Mouse (Mus musculus): Measurements from ENCODE around the gene Havcr2.
"Not testable (repeated sequence)": the region's sequence is repeated elsewhere in the genome, so short reads cannot be mapped to it uniquely, and the experiment has no call there.

GRCm38 (mm10) chr11:46428131-46428530, 26.6 kb upstream of the Havcr2 start:
- TF ChIP-seq CTCF (IDR thresholded peaks at IDR 0.05; ENCODE audit: low read depth); EP300 (optimal IDR thresholded peaks at IDR 0.05): not testable (repeated sequence)
